ENCODE assay signal across 12 mouse cellular contexts in genomic region chr1:194675106-194675890, GRCm38 (mm10). TPM values are rescaled to one million over a fixed set of nuclear protein-coding genes. Genes with fewer than 3 reads are reported as not detected.
A peak's percentile ranks its signal among the peaks of the same experiment; 100 is the strongest.
DNase-seq lines count a peak whose midpoint lies in the region; ATAC-seq lines count a peak whose summit lies in the region.
"Had no signal": no experiment of that assay in that cellular context is flagged by ENCODE, and none has a peak within 500 bp of the region (broad histone marks: within the 10 kb centered on the region; RNA-seq: fewer than 3 reads in every experiment).

No protein-coding gene starts in this region.

- no peaks in the 10 kb centered on the region for H3K27me3 ChIP-seq in lung, embryonic 16.5 days (ENCODE audit: control insufficient read depth, insufficient read depth, low read depth, low read length)
- no peaks in the 10 kb centered on the region for H3K27me3 ChIP-seq in stomach, embryonic 16.5 days (ENCODE audit: control insufficient read depth, insufficient read depth, low read length)

- no peaks in the 10 kb centered on the region for H3K9me3 ChIP-seq in lung, embryonic 16.5 days (ENCODE audit: control insufficient read depth, low read length)
- H3K9me3 ChIP-seq in stomach, embryonic 16.5 days (replicated peaks; ENCODE audit: control insufficient read depth, low read length) = no peaks in the 10 kb centered on the region

- no peak overlapping the region for H3K4me2 ChIP-seq in lung, embryonic 16.5 days (ENCODE audit: low read depth, low read length)
- no peak overlapping the region for H3K4me2 ChIP-seq in stomach, embryonic 16.5 days (ENCODE audit: low read depth, low read length)
- H3K4me2 ChIP-seq: hindbrain, embryonic 14.5 days had no signal

- 84% methylated on average over 3 of the region's 3 CpGs for WGBS in lung, embryonic 16.5 days
- WGBS in stomach, embryonic 16.5 days = 71% methylated on average over 3 of the region's 3 CpGs

- no peak; the same call in 1 of the 2 replicates for ATAC-seq in lung, embryonic 16.5 days (ENCODE audit: low read depth)
- ATAC-seq in stomach, embryonic 16.5 days (ENCODE audit: insufficient read depth, low FRiP score) = no peak

- no peak overlapping the region for H3K4me3 ChIP-seq in lung, embryonic 16.5 days (ENCODE audit: low read length)
- H3K4me3 ChIP-seq in stomach, embryonic 16.5 days (replicated peaks; ENCODE audit: low read length) = no peak overlapping the region

- peak; percentile 96 for DNase-seq in heart, adult 11 months
- DNase-seq in heart, adult 8-10 months (ENCODE audit: low spot score) = no peak
- no peak for DNase-seq in lung, adult 18-20 months
- DNase-seq in kidney, postnatal 25 days = peak; percentile 57 to 65
- no peak for DNase-seq in adrenal gland, adult 18-20 months (ENCODE audit: low spot score in 2 of 2)
- DNase-seq in spleen, adult 18-20 months = no peak
- DNase-seq: gastrocnemius, postnatal 25 days; thymus, adult 2 months had no signal

- H3K9ac ChIP-seq in lung, embryonic 16.5 days (ENCODE audit: low read length) = no peak overlapping the region
- H3K9ac ChIP-seq in stomach, embryonic 16.5 days (ENCODE audit: low read length) = no peak overlapping the region
- H3K9ac ChIP-seq: hindbrain, embryonic 14.5 days had no signal

- H3K27ac ChIP-seq in lung, embryonic 16.5 days (ENCODE audit: low read length) = peak overlapping the region; percentile 33; the same call in 1 of the 2 replicates
- peak overlapping the region; percentile 83 for H3K27ac ChIP-seq in stomach, embryonic 16.5 days (ENCODE audit: low read length)
- H3K27ac ChIP-seq: hindbrain, embryonic 14.5 days; macrophage had no signal

- peaks cover 19% of the 10 kb centered on the region for H3K4me1 ChIP-seq in lung, embryonic 16.5 days (replicated peaks; ENCODE audit: control insufficient read depth, insufficient read depth, low read length)
- peaks cover 33% of the 10 kb centered on the region for H3K4me1 ChIP-seq in stomach, embryonic 16.5 days (ENCODE audit: control insufficient read depth, insufficient read depth, low read length)

- no peaks in the 10 kb centered on the region for H3K36me3 ChIP-seq in lung, embryonic 16.5 days (ENCODE audit: control insufficient read depth, insufficient read depth, low read length)
- H3K36me3 ChIP-seq in stomach, embryonic 16.5 days (ENCODE audit: control insufficient read depth, insufficient read depth, low read length) = no peaks in the 10 kb centered on the region

RNA-seq across cellular contexts. Expression of gene Plxna2, which starts 57.3 kb away (rescaled TPM):
- total RNA-seq in heart, adult 8-10 months (2022) = 10 to 100 TPM; 18.8 to 28.3 (median 25.5) TPM
- 10.4 and 10.6 TPM in 2 replicates for polyA plus RNA-seq in lung, embryonic 16.5 days (2015; fragmentation: Nextera tagmentation; extraction: Ambion mirVana)
- polyA plus RNA-seq in stomach, embryonic 16.5 days (2015; fragmentation: Nextera tagmentation; extraction: Ambion mirVana) = 7.3 and 8.2 TPM in 2 replicates
- total RNA-seq in adrenal gland, adult 18-20 months (2021) = 10 to 100 TPM; 10.1 to 12.2 TPM

Comparison
In these comparisons a context has a peak if more than half of its experiments do, and no peak if none do; other contexts are left out.
1. DNase-seq: peak in heart, adult 11 months (single experiment) and kidney, postnatal 25 days (2 of 2); none in heart, adult 8-10 months (single experiment), lung, adult 18-20 months (0 of 2), adrenal gland, adult 18-20 months (0 of 2) and spleen, adult 18-20 months (0 of 2).